Mouse (Mus musculus) heart, embryonic 12.5 days (tissue): ENCODE measurements around the gene Spata48. TPM values are rescaled to one million over a fixed set of nuclear protein-coding genes. Genes with fewer than 3 reads are reported as not detected.

Experiments used
- ATAC-seq: fragments of 200-750 bp; cut with Nextera tagmentation; 2 replicates; pipeline ENCODE4 v1.8.0; 2017; ENCODE audit warnings: moderate TSS enrichment, moderate library complexity; ENCODE audit not compliant: insufficient number of reproducible peaks, low FRiP score
- H3K27ac ChIP-seq: fragments of 300-500 bp; sonication (generic); 2 replicates; pipeline ENCODE4 v1.5.1; 2016; ENCODE audit warnings: mild to moderate bottlenecking, moderate library complexity; ENCODE audit not compliant: poor library complexity, severe bottlenecking
- H3K27me3 ChIP-seq: fragments of 300-500 bp; sonication (generic); replicated peaks from 2 replicates; pipeline ENCODE4 v1.6.1; 2016; ENCODE audit warnings: mild to moderate bottlenecking, moderate library complexity
- H3K36me3 ChIP-seq: fragments of 300-500 bp; sonication (generic); 2 replicates; pipeline ENCODE4 v1.6.1; 2016; ENCODE audit warnings: mild to moderate bottlenecking, moderate library complexity
- H3K4me1 ChIP-seq: fragments of 300-500 bp; sonication (generic); replicated peaks from 2 replicates; pipeline ENCODE4 v1.6.1; 2016; ENCODE audit warnings: mild to moderate bottlenecking
- H3K4me2 ChIP-seq: fragments of 300-500 bp; sonication (generic); 2 replicates; pipeline ENCODE4 v1.6.1; 2016; ENCODE audit warnings: mild to moderate bottlenecking, moderate library complexity
- H3K4me3 ChIP-seq: fragments of 300-500 bp; sonication (generic); 2 replicates; pipeline ENCODE4 v1.5.1; 2016; ENCODE audit warnings: mild to moderate bottlenecking
- H3K9ac ChIP-seq: fragments of 300-500 bp; sonication (generic); 2 replicates; pipeline ENCODE4 v1.6.1; 2016; ENCODE audit warnings: mild to moderate bottlenecking, moderate library complexity
- H3K9me3 ChIP-seq: fragments of 300-500 bp; sonication (generic); replicated peaks from 2 replicates; pipeline ENCODE4 v1.6.1; 2016; ENCODE audit warnings: mild to moderate bottlenecking, moderate library complexity
- WGBS: fragments of 180-500 bp; shearing (Covaris S2); methylation state at CpG from one replicate; pipeline ENCODE4 v1.1.7; 2016; 5-methylcytosine and 5-hydroxymethylcytosine counted together
- polyA plus RNA-seq: library from polyadenylated mRNA; unstranded; fragments of >200 nt; fragmentation: Nextera tagmentation; extraction: Ambion mirVana; gene quantifications from 2 replicates; pipeline ENCODE4 v1.2.1, GENCODE M21; 2016

The Spata48 gene
- polyA plus RNA-seq, 1 experiment from 2014 or later, result 1.6 TPM

DNA sequence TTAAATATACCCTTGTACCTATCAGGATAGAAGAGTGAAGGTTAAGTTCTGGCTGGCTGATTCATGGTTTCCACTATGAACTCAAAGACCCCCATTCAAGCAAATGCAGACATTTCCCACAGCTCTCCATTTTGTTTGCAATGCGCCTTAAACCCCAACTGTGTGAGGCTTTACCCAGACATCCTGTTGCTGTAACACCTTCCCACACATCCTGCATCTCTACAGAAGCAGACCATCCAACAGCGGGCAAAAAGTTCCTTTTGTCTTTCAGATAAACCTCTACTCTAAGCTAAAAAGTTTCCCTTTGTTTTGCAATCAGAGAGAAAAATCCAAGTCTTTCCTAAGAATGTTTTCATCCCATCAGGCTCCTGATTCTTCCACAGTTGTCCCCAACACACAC lies 50.2 kb downstream of the Spata48 start:
- Histone ChIP-seq H3K4me1 (no peaks in the 10 kb centered on the region), H3K27me3 (no peaks in the 10 kb centered on the region), H3K4me2 (no peak overlapping the region), H3K27ac (no peak overlapping the region), H3K9me3 (0 out of 2 replicates have a peak, but pooled peaks cover 2% of the 10 kb centered on the region), H3K9ac (no peak overlapping the region), H3K36me3 (no peaks in the 10 kb centered on the region), H3K4me3 (no peak overlapping the region)
- WGBS, result 33% methylated on average over 2 of the region's 2 CpGs
- no peak for ATAC-seq

DNA sequence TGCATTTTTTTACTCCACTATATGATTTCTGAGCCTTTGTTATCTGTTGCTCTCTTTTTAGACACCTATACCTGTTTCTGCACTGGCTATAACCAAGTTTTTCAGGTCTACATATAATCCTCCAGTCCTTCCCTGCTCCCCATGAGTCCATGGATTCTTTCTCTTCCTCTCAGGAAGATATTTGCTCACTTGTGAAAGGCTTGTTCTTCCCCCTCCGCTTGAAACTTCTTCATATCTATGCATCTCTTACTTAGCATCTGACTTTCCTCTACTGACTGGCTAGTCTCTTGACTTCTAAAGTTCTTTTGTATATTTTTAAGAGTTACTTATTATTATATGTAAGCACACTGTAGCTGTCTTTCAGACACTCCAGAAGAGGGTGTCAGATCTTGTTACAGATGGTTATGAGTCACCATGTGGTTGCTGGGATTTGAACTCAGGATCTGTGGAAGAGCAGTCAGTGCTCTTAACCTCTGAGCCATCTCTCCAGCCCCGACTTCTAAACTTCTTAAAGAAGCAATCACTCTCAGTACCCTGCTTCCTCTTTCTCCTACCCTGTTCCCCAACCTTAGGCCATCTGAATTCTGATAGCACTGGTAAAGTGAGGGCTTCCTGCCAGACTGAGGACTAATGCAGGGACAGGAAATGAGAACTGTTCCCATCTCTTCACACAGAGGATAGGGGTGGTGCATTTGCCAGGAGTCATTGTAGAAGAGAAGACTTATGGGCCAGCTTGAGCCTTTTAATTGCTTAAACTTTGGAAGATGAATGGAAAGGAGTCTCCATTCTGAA lies 51.3 kb downstream of the Spata48 start:
- 47% methylated on average over 2 of the region's 2 CpGs for WGBS
- Histone ChIP-seq H3K27ac (no peak overlapping the region), H3K9ac (no peak overlapping the region), H3K9me3 (0 out of 2 replicates have a peak, but pooled peaks cover 2% of the 10 kb centered on the region), H3K27me3 (no peaks in the 10 kb centered on the region), H3K36me3 (no peaks in the 10 kb centered on the region), H3K4me1 (no peaks in the 10 kb centered on the region), H3K4me3 (no peak overlapping the region), H3K4me2 (no peak overlapping the region)
- no peak for ATAC-seq

DNA sequence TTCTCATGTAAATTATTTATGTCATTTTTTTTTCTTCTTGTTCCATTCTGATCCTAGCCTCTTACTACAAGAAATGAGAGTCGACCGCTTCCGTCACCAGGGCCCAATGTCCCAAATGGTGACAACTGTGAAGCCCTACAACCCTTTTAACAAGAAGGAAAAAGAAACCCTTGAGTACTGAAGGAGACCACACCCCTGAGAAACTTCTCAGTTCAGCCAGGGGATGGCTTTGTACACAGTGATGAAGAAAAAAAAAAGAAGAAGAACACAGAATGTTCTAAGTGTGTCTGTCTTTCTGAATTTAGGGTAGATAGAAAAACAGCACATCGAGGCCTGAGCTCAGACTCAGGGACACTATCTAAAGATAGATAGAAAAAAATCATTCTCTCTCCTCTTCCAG lies 53.0 kb downstream of the Spata48 start:
- no peaks in the 10 kb centered on the region for H3K36me3 ChIP-seq
- no peaks in the 10 kb centered on the region for H3K27me3 ChIP-seq
- H3K4me2 ChIP-seq, result no peak overlapping the region
- no peak overlapping the region for H3K27ac ChIP-seq
- H3K9me3 ChIP-seq, result 0 out of 2 replicates have a peak, but pooled peaks cover 2% of the 10 kb centered on the region
- 88% methylated on average over 4 of the region's 4 CpGs for WGBS
- H3K4me1 ChIP-seq, result no peaks in the 10 kb centered on the region
- no peak overlapping the region for H3K9ac ChIP-seq
- no peak for ATAC-seq
- H3K4me3 ChIP-seq, result no peak overlapping the region

DNA sequence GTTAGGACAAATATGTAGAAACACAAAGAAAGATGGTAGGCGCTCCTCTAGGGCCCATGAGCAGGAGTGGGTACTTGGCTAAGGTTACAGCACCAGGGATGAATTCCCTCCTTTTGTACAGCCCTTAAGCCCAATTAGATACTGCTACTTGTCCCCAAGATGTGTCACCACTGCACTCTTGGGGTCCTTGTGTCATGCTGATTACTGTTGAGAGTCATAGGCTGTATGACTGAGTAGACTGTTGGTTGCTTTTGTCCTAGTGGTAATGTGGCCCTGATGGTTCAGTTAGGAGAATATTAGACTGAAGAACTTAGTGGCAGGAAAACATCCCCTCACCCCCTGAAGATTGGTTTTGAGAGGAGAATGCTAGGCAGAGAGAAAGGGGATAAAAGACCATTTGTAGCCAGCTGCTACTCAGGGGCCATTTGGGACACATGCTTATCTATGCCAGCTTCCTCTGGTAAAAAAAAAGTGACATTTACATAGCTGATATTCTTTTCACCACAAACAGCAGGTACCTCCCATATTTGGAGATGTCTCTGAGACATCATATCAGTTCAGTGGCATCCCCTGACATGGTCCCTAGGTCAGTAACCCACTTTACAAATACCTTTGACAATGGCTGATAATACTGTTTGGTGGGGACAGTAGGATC lies 56.0 kb downstream of the Spata48 start:
- Histone ChIP-seq H3K4me1 (no peaks in the 10 kb centered on the region), H3K27me3 (no peaks in the 10 kb centered on the region), H3K9me3 (0 out of 2 replicates have a peak, but pooled peaks cover 2% of the 10 kb centered on the region), H3K36me3 (no peaks in the 10 kb centered on the region), H3K27ac (no peak overlapping the region), H3K4me3 (no peak overlapping the region), H3K4me2 (no peak overlapping the region), H3K9ac (no peak overlapping the region)
- ATAC-seq, result no peak
- 91% methylated on average over 1 of the region's 1 CpGs for WGBS

DNA sequence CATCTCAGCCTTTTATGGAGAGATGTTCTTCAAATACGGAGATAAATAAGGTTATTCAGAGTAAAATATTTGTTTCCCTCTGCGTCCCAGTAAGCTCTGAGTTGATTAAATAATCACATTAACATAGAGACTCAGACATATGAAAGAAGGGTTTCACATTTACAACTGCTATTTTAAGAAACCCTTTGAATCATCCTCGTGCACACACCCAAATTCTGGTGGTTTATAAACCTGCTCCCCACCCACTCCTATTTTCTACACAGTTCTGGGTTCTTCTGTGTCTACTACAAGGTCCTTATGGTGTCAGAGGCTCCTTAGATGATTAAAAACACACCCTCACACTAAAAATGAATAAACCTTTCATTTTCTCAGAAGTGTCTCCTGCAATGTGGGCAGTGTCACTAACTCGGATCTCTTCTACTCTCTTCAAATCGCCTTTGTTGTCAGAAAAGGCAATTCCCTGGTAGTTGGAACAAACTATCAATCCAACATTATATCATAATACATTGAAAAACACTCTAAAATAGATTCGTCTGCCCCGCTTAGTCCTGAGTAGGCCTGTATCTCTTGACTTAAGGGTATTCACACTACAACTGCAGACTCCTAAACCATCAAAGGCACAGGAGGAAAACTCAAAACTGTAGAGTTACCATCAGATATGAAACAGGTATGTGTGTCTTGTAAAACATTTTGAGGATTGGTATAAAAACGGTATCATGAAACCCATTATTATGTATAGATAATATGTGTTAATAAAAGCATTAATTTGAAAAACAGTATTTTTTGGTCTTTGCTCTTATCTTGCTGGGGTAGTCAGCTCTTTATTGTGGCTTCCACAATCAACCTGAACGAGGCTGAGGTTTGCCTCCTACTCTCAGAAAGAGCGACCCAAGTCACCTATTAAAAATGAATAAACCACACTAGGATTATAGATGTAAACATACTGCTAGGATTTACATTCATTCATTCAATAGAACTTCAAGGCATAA lies 57.7 kb downstream of the Spata48 start:
- H3K4me3 ChIP-seq, result no peak overlapping the region
- H3K4me2 ChIP-seq, result no peak overlapping the region
- ATAC-seq, result no peak
- 77% methylated on average over 10 of the region's 10 CpGs for WGBS
- H3K27me3 ChIP-seq, result no peaks in the 10 kb centered on the region
- H3K27ac ChIP-seq, result no peak overlapping the region
- no peak overlapping the region for H3K9ac ChIP-seq
- H3K36me3 ChIP-seq, result no peaks in the 10 kb centered on the region
- H3K9me3 ChIP-seq, result 0 out of 2 replicates have a peak, but pooled peaks cover 2% of the 10 kb centered on the region
- H3K4me1 ChIP-seq, result no peaks in the 10 kb centered on the region

DNA sequence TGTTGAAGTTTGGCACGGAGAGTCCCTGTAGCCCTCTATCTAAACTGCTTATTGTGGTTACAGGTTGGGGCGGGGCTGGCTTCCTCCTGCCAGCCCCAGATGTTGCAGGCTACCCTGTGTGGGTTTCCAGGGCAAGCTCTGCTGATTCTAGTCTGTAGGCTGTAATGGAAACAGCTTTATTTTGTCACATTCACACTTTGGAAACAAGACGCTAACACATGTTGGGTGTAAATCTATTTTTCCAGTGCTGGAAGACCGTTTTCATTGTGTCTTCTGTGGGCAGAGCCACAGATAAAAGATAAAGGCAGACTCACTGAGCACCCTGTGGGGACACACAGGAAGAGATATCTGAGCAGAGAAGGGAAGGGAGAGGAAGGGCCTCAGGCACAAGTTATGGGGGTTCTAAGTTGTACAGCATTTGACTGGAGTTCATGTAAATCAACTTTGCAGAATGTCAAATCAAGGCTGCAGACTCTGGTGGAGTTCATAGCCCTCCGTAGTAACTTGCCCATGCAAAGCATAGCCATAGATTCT lies 60.1 kb downstream of the Spata48 start:
- H3K27me3 ChIP-seq, result no peaks in the 10 kb centered on the region
- H3K36me3 ChIP-seq, result no peaks in the 10 kb centered on the region
- WGBS, result 49% methylated on average over 5 of the region's 5 CpGs
- H3K4me2 ChIP-seq, result no peak overlapping the region
- no peak overlapping the region for H3K9ac ChIP-seq
- no peaks in the 10 kb centered on the region for H3K4me1 ChIP-seq
- H3K27ac ChIP-seq, result no peak overlapping the region
- ATAC-seq, result no peak
- no peak overlapping the region for H3K4me3 ChIP-seq
- no peaks in the 10 kb centered on the region for H3K9me3 ChIP-seq

DNA sequence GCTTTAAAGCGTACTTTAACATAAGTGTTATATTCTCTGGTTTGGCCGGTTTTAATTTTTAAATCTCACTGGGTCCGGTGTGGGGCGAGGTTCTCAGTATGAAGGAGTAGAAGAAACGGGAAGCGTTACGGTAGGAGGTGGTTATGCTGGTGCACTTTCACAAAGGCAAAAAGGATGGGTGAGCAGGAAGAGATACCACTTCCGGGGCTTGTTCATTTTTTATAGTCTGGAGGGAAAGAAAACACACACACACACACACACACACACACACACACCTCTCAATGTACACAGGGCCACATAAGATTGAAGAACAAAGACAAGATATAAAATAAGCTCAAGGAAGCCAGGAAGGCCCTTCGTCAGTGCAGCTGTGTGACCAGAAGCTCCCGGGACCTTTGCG lies 66.9 kb downstream of the Spata48 start:
- Histone ChIP-seq H3K4me3 (no peak overlapping the region), H3K27ac (no peak overlapping the region), H3K36me3 (no peaks in the 10 kb centered on the region), H3K9me3 (no peaks in the 10 kb centered on the region), H3K4me1 (no peaks in the 10 kb centered on the region), H3K27me3 (no peaks in the 10 kb centered on the region), H3K9ac (no peak overlapping the region), H3K4me2 (no peak overlapping the region)
- 73% methylated on average over 11 of the region's 11 CpGs for WGBS
- no peak for ATAC-seq

DNA sequence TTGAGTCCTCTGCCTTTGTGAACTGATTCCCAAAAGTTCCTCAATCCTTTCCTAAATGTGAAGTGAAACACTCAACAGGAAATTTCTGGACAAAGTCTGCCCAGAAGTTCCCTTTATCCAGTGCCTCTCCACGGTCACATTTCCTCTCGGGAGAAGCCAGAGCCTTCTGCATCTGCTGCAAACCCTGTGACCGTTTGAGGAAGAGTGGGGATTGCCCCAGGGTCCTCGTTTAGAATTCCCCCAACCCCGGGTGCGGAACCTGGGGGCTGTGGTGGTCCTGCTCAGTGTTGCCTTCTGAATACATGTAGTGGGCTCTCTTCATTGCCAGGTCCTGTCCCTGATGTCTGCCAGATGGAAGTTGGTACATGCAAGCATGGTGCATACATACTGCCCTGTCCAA lies 67.3 kb downstream of the Spata48 start:
- no peak for ATAC-seq
- WGBS, result 53% methylated on average over 6 of the region's 6 CpGs
- H3K27me3 ChIP-seq, result no peaks in the 10 kb centered on the region
- H3K9me3 ChIP-seq, result no peaks in the 10 kb centered on the region
- H3K4me1 ChIP-seq, result no peaks in the 10 kb centered on the region
- H3K27ac ChIP-seq, result no peak overlapping the region
- H3K9ac ChIP-seq, result no peak overlapping the region
- H3K4me3 ChIP-seq, result no peak overlapping the region
- no peak overlapping the region for H3K4me2 ChIP-seq
- no peaks in the 10 kb centered on the region for H3K36me3 ChIP-seq

DNA sequence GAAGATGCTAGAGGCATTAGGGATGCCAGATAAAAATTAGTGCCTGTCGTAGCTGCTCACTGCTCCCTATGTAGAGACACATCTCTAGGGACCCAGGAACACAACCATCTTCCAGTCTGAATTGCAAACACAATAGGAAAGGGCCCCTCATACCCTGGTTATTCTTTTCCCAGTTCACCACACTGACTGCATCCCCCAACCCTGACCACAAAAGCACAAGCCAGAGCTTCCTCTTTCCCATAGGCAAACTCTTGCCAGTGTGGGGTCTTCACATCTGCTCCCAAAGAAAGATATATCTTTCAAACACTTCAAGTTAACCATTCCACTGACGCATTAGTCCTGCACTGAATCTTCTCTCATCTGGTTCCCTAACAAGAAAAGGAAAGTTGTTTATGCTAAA lies 68.2 kb downstream of the Spata48 start:
- 73% methylated on average over 2 of the region's 2 CpGs for WGBS
- Histone ChIP-seq H3K4me1 (no peaks in the 10 kb centered on the region), H3K4me2 (no peak overlapping the region), H3K9ac (no peak overlapping the region), H3K9me3 (no peaks in the 10 kb centered on the region), H3K27me3 (no peaks in the 10 kb centered on the region), H3K4me3 (no peak overlapping the region), H3K27ac (no peak overlapping the region), H3K36me3 (no peaks in the 10 kb centered on the region)
- ATAC-seq, result no peak

DNA sequence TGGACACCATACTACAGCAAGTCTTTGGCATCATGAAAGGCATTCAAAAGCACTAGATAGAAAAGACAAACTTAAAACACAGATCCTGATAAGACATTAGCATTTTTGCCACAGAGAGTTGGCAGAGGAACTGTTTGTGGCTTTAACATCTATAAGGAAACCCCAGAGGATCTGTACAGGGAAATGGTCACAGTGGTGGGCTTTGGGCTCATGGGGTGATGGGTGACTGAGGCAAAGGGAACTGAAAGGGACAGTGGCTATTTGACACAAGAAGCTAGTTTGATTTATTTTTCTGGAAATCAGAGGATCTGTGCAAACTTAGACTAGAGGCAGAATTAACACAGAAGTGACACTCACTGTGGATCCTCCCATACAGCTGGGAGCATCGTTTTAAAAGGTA lies 74.4 kb downstream of the Spata48 start:
- Histone ChIP-seq H3K36me3 (no peaks in the 10 kb centered on the region), H3K4me2 (no peak overlapping the region), H3K4me1 (no peaks in the 10 kb centered on the region), H3K27me3 (no peaks in the 10 kb centered on the region), H3K9me3 (no peaks in the 10 kb centered on the region), H3K27ac (no peak overlapping the region), H3K9ac (no peak overlapping the region), H3K4me3 (no peak overlapping the region)
- 69% methylated on average over 1 of the region's 1 CpGs for WGBS
- ATAC-seq, result no peak

DNA sequence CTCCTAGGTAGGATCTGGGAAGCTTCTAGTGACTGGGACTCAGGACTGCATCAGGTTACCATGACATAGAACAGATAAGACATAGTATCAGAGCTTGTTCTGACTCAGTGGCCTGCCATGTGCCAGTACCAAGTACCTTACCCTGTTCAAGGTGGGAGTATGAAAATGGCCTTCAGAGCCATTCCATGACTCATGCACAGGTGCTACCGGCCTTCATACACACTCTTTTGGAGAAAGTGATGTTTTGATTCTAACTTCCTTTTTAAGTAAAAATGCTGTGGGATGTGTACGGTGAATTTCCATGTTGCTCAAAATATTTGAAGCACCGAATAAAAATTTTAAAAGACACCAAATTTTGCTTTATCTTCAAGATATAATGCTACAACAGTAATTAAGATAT lies 84.1 kb downstream of the Spata48 start:
- ATAC-seq, result no peak
- WGBS, result 83% methylated on average over 3 of the region's 3 CpGs
- Histone ChIP-seq H3K36me3 (no peaks in the 10 kb centered on the region), H3K27ac (no peak overlapping the region), H3K9ac (no peak overlapping the region), H3K4me2 (no peak overlapping the region), H3K9me3 (no peaks in the 10 kb centered on the region), H3K4me3 (no peak overlapping the region), H3K4me1 (no peaks in the 10 kb centered on the region), H3K27me3 (no peaks in the 10 kb centered on the region)
